Mouse (Mus musculus) cerebellum, postnatal 14 days (tissue): ENCODE data around the gene Olfr59.

Experiments
- DNase-seq, 2 experiments: peaks; one replicate each; pipeline ENCODE4 v3.0.0; 2021; ENCODE audit warnings: mixed read lengths in 2 of 2

The Olfr59 gene

GRCm38 (mm10) chr11:74283436-74283835 lies at the start of gene Olfr59:
Gene Olfr59 (plus strand): TSS chr11:74283736.
- no peak for DNase-seq

DNA sequence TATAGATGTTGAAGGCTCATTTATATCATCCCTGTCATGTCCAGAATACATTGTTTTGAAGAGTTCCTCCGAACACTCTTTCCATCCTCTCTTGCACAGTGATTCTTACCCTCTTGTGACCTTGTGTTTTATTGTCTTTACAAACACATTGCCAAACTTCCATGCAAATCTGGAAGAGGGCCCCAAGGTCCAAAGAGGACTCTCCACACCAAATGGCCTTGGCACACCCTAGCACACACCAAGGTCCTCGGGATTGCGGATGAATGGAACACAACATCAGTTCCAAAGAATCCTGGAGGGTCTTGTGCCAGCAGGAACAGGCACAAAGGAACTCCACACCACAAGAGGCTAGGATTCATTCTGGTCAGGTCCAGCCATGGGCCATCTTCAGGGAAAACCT lies 42.3 kb upstream of the Olfr59 start:
- no peak for DNase-seq

GRCm38 (mm10) chr11:74259508-74259907 lies 24.0 kb upstream of the Olfr59 start, which contains the start of gene Olfr406:
Gene Olfr406 (plus strand): TSS chr11:74259808.
- no peak for DNase-seq

- DNase-seq, result no peak
These were observed 3.7 kb downstream of the Olfr59 start for GRCm38 (mm10) chr11:74287256-74287655.

DNA sequence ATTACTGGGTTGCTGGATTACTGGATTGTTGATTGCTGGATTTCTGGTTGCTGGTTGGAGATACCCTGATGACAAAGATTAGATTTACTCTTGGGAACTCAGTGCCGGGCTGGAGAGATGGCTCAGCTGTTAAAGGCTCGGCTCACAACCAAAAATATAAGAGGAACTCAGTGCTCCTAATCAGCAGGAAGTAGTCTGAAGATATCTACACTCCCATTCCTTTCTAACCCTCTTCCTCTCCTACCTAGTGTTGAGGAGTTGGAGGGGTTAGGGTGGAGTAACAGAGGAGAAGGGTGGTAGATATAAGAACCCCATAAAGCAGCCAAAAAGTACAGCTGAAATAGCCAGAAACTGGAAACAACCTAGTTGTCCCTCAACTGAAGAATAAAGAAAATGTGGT lies 42.5 kb downstream of the Olfr59 start:
- no peak for DNase-seq

DNA sequence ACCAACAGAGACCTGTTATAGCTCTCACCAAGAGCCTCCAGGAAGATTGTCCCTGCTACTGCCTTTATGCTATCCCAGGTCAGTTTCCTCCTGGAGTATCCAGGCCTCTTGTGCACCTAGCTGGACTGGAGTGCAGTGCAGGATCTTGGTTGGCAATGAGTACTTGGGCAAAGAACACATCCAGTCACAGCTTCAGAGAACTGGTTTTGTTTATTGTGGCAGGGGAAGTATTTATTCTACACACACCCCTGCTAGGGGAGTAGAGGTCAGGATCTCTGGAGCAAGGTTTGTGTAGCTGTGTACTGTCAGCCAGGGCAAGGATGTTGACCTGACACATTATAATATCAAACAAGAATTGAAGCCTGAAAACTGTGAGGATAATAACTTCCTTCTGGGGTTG lies 45.2 kb downstream of the Olfr59 start:
- no peak for DNase-seq

DNA sequence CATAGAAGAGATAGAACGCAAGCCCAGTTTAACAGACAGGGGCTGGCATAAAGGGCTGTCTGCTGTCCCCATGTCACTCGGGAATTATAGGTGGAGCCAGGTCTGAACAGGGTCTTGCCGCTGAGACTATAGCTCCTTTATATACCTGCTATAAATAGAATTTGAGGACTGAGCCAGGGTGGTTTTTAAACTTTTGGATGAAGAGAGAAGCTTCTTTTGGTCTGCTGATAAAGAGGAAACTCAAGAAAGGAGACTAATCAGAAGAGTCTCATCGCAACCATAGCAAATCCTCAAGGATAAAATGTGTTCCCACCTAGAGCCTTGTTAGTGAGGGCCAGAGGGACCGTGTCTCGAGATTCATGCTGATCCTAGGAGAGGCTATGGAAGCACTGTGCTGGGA lies 54.4 kb downstream of the Olfr59 start, which contains the start of gene Olfr410:
Gene Olfr410 (minus strand): TSS at position 101 of the 400 bp plus-strand sequence.
- DNase-seq, result no peak
